Mouse (Mus musculus) embryonic stem cell, embryonic (primary cell): ENCODE measurements at regions not wholly inside any gene's neighbourhood (a gene's known extent, or its start where the extent isn't known, plus 50 kb on each side); places are given as distances from the start of the nearest gene placed in this dataset.

ENCODE experiments used
- CTCF ChIA-PET, 4 experiments: fragments of 300-600 bp in 2 of 4; fragments of 350-600 bp in 2 of 4; sonication (Branson Sonifier 250); formaldehyde crosslinking; loops; one replicate each; lab custom pipeline; 2022; ENCODE audit warnings: inconsistent platforms in 2 of 4; lab: Charles Lee
- POLR2A ChIA-PET, 4 experiments: fragments of 300-600 bp in 2 of 4; fragments of 350-600 bp in 2 of 4; sonication (Branson Sonifier 250); formaldehyde crosslinking; loops; one replicate each; lab custom pipeline; 2022; ENCODE audit warnings: antibody characterized with exemption in 4 of 4, inconsistent platforms in 1 of 4; lab: Charles Lee

DNA sequence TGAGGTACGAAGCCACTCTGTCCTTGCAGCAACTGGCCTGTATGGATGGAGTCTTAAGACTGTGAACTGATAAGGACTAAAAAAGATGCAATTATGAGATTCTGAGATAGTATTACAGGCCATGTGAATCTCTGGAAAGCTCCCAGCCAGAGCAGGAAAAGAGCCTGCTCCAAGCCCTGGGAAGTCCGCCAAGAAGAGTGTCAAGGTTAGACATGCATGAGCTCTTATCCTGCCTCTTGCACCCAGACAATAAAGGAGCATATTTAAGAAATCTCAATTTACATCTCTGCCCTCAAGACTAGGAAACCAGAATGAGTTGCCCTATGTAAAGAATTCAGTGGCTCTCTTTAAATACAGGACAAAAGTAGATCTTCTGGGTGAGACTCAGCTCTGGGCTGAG, 90.8 kb upstream of the Tac1 start:
- POLR2A ChIA-PET: no interaction called here
- CTCF ChIA-PET: no interaction called here

DNA sequence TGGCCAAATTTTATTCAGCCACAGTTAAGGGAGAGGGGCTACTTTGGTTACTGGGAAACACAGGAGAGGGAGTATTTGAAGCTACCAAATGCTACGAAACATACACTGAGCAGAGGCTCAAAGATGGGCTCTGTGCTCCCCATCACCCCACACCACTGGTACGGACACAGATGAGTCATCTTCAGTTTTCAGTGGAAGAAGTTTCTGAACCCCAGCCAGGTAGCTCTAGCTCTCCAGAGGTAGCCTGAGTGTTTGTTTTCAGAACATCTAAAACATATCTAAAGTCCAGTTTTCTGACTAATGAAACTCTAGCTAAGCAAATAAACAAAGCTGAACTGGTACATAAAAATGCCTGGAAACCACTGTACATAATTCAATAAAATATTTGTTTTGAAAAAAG, 90.3 kb upstream of the Tac1 start:
- ChIA-PET POLR2A (no interaction called here), CTCF (no interaction called here)

DNA sequence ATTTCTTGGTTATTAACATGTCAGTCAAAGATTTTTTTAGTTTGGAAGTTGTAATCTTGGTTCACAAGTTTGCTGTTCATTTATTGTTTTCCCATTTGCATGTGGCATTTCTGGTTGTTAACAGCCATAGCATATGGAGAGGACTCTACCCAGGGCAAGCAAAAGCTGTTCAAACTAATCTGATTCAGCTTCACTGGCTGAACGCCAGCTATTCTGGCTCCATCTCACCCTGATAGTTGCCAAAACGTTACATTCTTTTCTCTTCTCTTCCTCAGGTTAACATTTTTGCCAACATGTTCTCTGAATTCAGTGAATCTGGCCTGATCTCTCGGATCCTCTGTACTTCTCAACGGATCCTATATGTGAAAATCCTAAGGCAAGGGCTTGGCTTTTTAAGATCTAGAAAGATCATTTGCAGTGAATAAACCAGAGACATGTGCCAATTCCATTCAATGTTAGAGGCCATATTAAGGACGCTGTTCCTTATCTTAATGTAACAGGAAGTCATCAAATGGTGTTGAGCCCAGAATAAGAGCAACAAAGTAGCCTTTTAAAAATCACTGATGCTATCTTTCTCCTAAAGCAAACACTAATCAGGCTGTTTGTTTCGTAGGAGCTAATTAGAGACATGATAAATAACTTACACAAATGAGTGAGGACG, 82.2 kb upstream of the Tac1 start:
- CTCF ChIA-PET: no interaction called here
- POLR2A ChIA-PET: no interaction called here

DNA sequence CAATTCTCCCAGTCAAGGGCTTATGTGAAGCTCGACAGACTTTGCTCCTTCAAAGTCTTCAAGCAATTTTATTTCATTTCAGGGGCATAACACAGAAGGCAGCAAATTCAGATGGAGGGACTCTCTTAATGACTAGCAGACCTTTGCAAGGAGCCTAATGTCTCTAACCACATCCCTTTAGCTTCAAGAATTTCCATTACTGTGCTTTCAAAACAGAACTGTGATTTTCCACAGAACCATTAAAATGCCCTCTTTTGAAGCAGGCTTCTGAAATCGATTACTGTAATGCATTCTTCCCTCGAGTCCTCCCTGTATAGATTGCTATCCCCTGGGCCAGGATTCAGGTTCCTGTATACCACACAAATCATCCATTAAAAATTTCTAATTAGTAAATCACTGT, 80.9 kb upstream of the Tac1 start:
- CTCF ChIA-PET: no interaction called here
- POLR2A ChIA-PET: no interaction called here

DNA sequence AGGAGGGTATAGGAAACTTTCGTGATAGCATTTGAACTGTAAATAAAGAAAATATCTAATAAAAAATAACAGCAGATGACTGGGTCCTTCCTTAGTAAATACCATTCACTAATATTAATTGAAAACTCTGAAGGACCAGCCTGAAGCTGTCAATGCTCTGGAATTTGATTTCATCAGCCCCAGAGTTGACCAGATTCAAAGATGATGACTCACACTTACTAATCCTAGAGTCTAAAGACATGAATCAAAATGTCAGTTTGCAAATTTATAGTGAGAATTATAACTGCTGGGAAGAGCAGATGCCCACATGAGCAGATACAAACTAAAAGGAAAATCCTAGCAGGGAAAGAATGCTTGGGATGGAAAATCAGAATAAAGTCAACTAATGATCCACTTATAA, 77.8 kb upstream of the Tac1 start:
- CTCF ChIA-PET: no interaction called here
- POLR2A ChIA-PET: no interaction called here

DNA sequence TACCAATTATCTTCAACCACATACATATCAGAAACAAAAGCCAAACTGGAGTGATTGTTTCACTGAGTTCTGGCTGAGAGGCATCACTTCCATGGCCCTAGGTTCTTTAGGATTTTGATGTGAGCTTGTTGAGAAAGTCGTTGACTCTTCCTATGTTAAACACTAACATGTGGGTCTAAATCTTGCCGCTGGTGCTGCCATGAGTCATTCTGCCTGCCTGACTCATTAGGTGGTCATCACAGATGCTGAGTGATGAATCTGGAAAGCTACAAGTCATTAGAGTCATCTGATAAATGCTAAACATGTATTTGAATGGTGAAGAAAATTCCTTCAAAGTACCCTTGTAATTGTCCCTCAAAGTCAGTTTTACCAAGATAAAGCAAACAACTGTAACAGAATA, 60.4 kb upstream of the Tac1 start:
- ChIA-PET POLR2A (interaction anchor here in 1 of 4 experiments (0.6 kb wide), 1 partner anchor 1781 kb away, joined by 3 read pairs; no protein-coding TSS in a partner anchor), CTCF (no interaction called here)

DNA sequence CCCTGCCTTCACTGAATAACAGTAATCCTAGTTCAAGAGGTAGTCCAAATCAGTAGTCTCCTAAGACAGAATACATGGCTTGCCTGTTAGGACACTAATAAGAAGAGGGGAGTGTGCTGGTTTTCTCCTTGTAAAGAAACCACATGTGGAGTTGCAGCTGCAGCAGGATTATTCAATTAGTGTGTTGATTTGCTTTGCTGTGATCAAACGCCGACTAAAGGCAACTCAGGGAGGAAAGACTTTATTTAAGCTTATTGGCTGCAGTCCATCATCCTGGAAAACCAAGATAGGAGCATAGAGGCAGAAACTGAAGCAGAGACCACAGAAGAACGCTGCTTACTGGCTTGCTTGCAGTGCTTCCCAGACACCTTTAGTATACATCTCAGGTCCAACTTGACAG, 57.9 kb upstream of the Tac1 start:
- ChIA-PET CTCF (interaction anchor here in 1 of 4 experiments (0.5 kb wide), 1 partner anchor 51 kb away, joined by 4 read pairs; no protein-coding TSS in a partner anchor), POLR2A (no interaction called here)
